Mouse (Mus musculus): Measurements from ENCODE around the gene Pxylp1.

Pxylp1 gene

GRCm38 (mm10) chr9:96892546-96892945 lies at the start of gene Pxylp1:
Gene Pxylp1 (minus strand): TSS chr9:96892669.
- CTCF ChIA-PET, result no interaction called here

- CTCF ChIA-PET, result no interaction called here
Observed at GRCm38 (mm10) chr9:96938887-96939286, 46.4 kb upstream of the Pxylp1 start.

GRCm38 (mm10) chr9:96936427-96936826 lies 44.0 kb upstream of the Pxylp1 start:
- CTCF ChIA-PET, result interaction anchor here (0.6 to 0.7 kb wide), 2 partner anchors 50 to 226 kb away, joined by 4 to 6 read pairs; no protein-coding TSS in a partner anchor

- CTCF ChIA-PET, result interaction anchor here (0.6 to 0.7 kb wide), 2 partner anchors 51 to 226 kb away, joined by 4 to 6 read pairs; no protein-coding TSS in a partner anchor
Observed at GRCm38 (mm10) chr9:96935556-96936300, 43.3 kb upstream of the Pxylp1 start.

- CTCF ChIA-PET, result no interaction called here
Observed at GRCm38 (mm10) chr9:96934816-96935215, 42.3 kb upstream of the Pxylp1 start.

- CTCF ChIA-PET, result no interaction called here
Observed at GRCm38 (mm10) chr9:96932751-96933150, 40.3 kb upstream of the Pxylp1 start.

- CTCF ChIA-PET, result no interaction called here
Observed at GRCm38 (mm10) chr9:96923577-96924316, 31.3 kb upstream of the Pxylp1 start.

- CTCF ChIA-PET, result no interaction called here
Observed at GRCm38 (mm10) chr9:96923119-96923518, 30.6 kb upstream of the Pxylp1 start.

GRCm38 (mm10) chr9:96916620-96917538 lies 24.4 kb upstream of the Pxylp1 start:
- CTCF ChIA-PET, result interaction anchor here (0.7 kb wide), 1 partner anchor 31 kb away, joined by 3 read pairs; no protein-coding TSS in a partner anchor

GRCm38 (mm10) chr9:96916076-96916475 lies 23.6 kb upstream of the Pxylp1 start:
- CTCF ChIA-PET, result no interaction called here

GRCm38 (mm10) chr9:96914851-96915250 lies 22.4 kb upstream of the Pxylp1 start:
- CTCF ChIA-PET, result no interaction called here

- CTCF ChIA-PET, result interaction anchor here (0.6 kb wide), 1 partner anchor 99 kb away, joined by 3 read pairs; no protein-coding TSS in a partner anchor
Observed at GRCm38 (mm10) chr9:96914005-96914404, 21.5 kb upstream of the Pxylp1 start.

- CTCF ChIA-PET, result interaction anchor here (0.6 kb wide), 1 partner anchor 147 kb away, joined by 10 read pairs; no protein-coding TSS in a partner anchor
Observed at GRCm38 (mm10) chr9:96909503-96909902, 17.0 kb upstream of the Pxylp1 start.

- CTCF ChIA-PET, result interaction anchor here (0.6 kb wide), 1 partner anchor 148 kb away, joined by 10 read pairs; no protein-coding TSS in a partner anchor
Observed at GRCm38 (mm10) chr9:96908737-96909136, 16.3 kb upstream of the Pxylp1 start.

- CTCF ChIA-PET, result no interaction called here
Observed at GRCm38 (mm10) chr9:96904360-96905355, 12.2 kb upstream of the Pxylp1 start.

- CTCF ChIA-PET, result no interaction called here
Observed at GRCm38 (mm10) chr9:96899717-96900116, 7.2 kb upstream of the Pxylp1 start.

GRCm38 (mm10) chr9:96899004-96899403 lies 6.5 kb upstream of the Pxylp1 start:
- CTCF ChIA-PET, result interaction anchor here (0.6 kb wide), 1 partner anchor 11 kb away, joined by 3 read pairs; no protein-coding TSS in a partner anchor

- CTCF ChIA-PET, result no interaction called here
Observed at GRCm38 (mm10) chr9:96896690-96897089, 4.2 kb upstream of the Pxylp1 start.

- CTCF ChIA-PET, result no interaction called here
Observed at GRCm38 (mm10) chr9:96893582-96893981, 1.1 kb upstream of the Pxylp1 start.

Measured in spleen, embryonic (tissue).